Mouse (Mus musculus) brain, adult 10 weeks (tissue): ENCODE measurements around the gene Cdhr1. TPM values are rescaled to one million over a fixed set of nuclear protein-coding genes. Genes with fewer than 3 reads are reported as not detected.

Experiments
- polyA plus RNA-seq: library from polyadenylated mRNA; stranded (reverse); fragments of 350-450 nt; fragmentation: Illumina TruSeq; extraction: RNeasy Lipid Tissue Mini Kit (QIAGEN cat#74804); gene quantifications from one replicate; pipeline ENCODE4 v1.2.3, GENCODE M21; 2015; ENCODE audit warnings: low read depth, low replicate concordance

Gene Cdhr1
- 4.1 TPM for polyA plus RNA-seq

GRCm38 (mm10) chr14:37097956-37098530 is at the start of gene Cdhr1:
Gene Cdhr1 (minus strand): TSS chr14:37098347.

GRCm38 (mm10) chr14:37135127-37135593 is 37.0 kb upstream of the Cdhr1 start, which contains the start of gene Ghitm:
Gene Ghitm (minus strand): TSS chr14:37135272.

GRCm38 (mm10) chr14:37113922-37114321 is 15.8 kb upstream of the Cdhr1 start, which contains the start of gene 2610528A11Rik:
Gene 2610528A11Rik (minus strand): TSS chr14:37114022.

GRCm38 (mm10) chr14:37067629-37068028 is 30.5 kb downstream of the Cdhr1 start, which contains the start of gene Lrit2:
Gene Lrit2 (plus strand): TSS chr14:37067929.

GRCm38 (mm10) chr14:37048914-37049410 is 49.2 kb downstream of the Cdhr1 start, which contains the start of gene Rgr:
Gene Rgr (minus strand): TSS chr14:37048964.

Other genes starting within 250 kb of the Cdhr1 start
- gene Ccser2, start 129.6 kb downstream of the Cdhr1 start, polyA plus RNA-seq: 55.8 TPM
- not detected for gene Rgr, start 49.4 kb downstream of the Cdhr1 start, polyA plus RNA-seq
- gene Lrit1, start 43.5 kb downstream of the Cdhr1 start, polyA plus RNA-seq: not detected
- not detected for gene Lrit2, start 30.4 kb downstream of the Cdhr1 start, polyA plus RNA-seq
- gene 2610528A11Rik, start 15.7 kb upstream of the Cdhr1 start, polyA plus RNA-seq: 1.4 TPM
- 673 TPM for gene Ghitm, start 36.9 kb upstream of the Cdhr1 start, polyA plus RNA-seq